Mouse (Mus musculus) E14TG2a.4 (cell line): Measurements from ENCODE around the gene Spata25.

Experiments used
- CTCF ChIP-seq: conservative IDR thresholded peaks from 2 replicates; pipeline ENCODE4 v1.5.1; 2014; ENCODE audit warnings: low read length
- NANOG ChIP-seq: IDR thresholded peaks from 2 replicates; pipeline ENCODE4 v1.6.1; 2014; ENCODE audit warnings: borderline replicate concordance, low read length, mixed read lengths
- POU5F1 ChIP-seq: IDR thresholded peaks from 2 replicates; pipeline ENCODE4 v1.6.1; 2014; ENCODE audit warnings: low read length, borderline replicate concordance

GRCm38 (mm10) chr2:164791841-164792261 is 36.5 kb downstream of the Spata25 start:
- TF ChIP-seq POU5F1 (no peak), CTCF (no peak), NANOG (no peak)
